Mouse (Mus musculus) cortical plate, adult 2 months (tissue): ENCODE results near the gene Gm5930. TPM values are rescaled to one million over a fixed set of nuclear protein-coding genes. Genes with fewer than 3 reads are reported as not detected.
"Not testable (repeated sequence)": the region's sequence is repeated elsewhere in the genome, so short reads cannot be mapped to it uniquely, and the experiment has no call there.

Experiments used
- H3K27ac ChIP-seq: fragments of 200-500 bp; 2 replicates; pipeline ENCODE4 v1.5.1; 2012; ENCODE audit warnings: low read length, control low read depth, inconsistent platforms; ENCODE audit not compliant: insufficient read depth
- H3K4me1 ChIP-seq: fragments of 200-500 bp; 2 replicates; pipeline ENCODE4 v1.6.1; 2011; ENCODE audit warnings: low read length; ENCODE audit not compliant: control insufficient read depth, insufficient read depth
- H3K4me3 ChIP-seq: fragments of 200-500 bp; 2 replicates; pipeline ENCODE4 v1.5.1; 2011; ENCODE audit warnings: mild to moderate bottlenecking, low read length, control low read depth; ENCODE audit not compliant: insufficient read depth
- polyA plus RNA-seq: library from polyadenylated mRNA; depleted of rRNA; stranded (reverse); fragments of >200 nt; gene quantifications from 2 replicates; pipeline ENCODE4 v1.2.3, GENCODE M21; 2012; rRNA removed

The Gm5930 gene
- not detected in 2 replicates for polyA plus RNA-seq

GRCm38 (mm10) chr14:44338484-44338883 is at the start of gene Gm5930:
Gene Gm5930 (minus strand): TSS chr14:44338584.
- not testable (repeated sequence) for H3K27ac ChIP-seq, H3K4me1 ChIP-seq, H3K4me3 ChIP-seq

GRCm38 (mm10) chr14:44384233-44384632 is 45.8 kb upstream of the Gm5930 start:
- not testable (repeated sequence) for H3K27ac ChIP-seq, H3K4me3 ChIP-seq, H3K4me1 ChIP-seq

GRCm38 (mm10) chr14:44365057-44365456 is 26.7 kb upstream of the Gm5930 start, which contains the start of gene Gm8229:
Gene Gm8229 (plus strand): TSS chr14:44365357.
- not testable (repeated sequence) for H3K4me3 ChIP-seq, H3K4me1 ChIP-seq, H3K27ac ChIP-seq

- not testable (repeated sequence) for H3K4me3 ChIP-seq, H3K4me1 ChIP-seq, H3K27ac ChIP-seq
Observed at GRCm38 (mm10) chr14:44362301-44362700, 23.9 kb upstream of the Gm5930 start.

- not testable (repeated sequence) for H3K4me1 ChIP-seq, H3K4me3 ChIP-seq, H3K27ac ChIP-seq
Observed at GRCm38 (mm10) chr14:44361416-44361815, 23.0 kb upstream of the Gm5930 start.

- H3K4me1 ChIP-seq, H3K4me3 ChIP-seq: not testable (repeated sequence)
Observed at GRCm38 (mm10) chr14:44312049-44312448, 26.3 kb downstream of the Gm5930 start.

GRCm38 (mm10) chr14:44285280-44285679 is 53.1 kb downstream of the Gm5930 start, which contains the start of gene Gm8220:
Gene Gm8220 (plus strand): TSS chr14:44285580.
- H3K4me1 ChIP-seq, H3K4me3 ChIP-seq, H3K27ac ChIP-seq: not testable (repeated sequence)

More at GRCm38 (mm10) chr14:44312049-44312448, 26.3 kb downstream of the Gm5930 start:
- not testable (repeated sequence) for H3K27ac ChIP-seq

Other genes with a start within 250 kb of the Gm5930 start
- gene Ear2, start 235.9 kb downstream of the Gm5930 start, polyA plus RNA-seq = 0.53 and 0.54 TPM in 2 replicates
- not detected in 2 replicates for gene Gm3327, start 214.7 kb downstream of the Gm5930 start, polyA plus RNA-seq
- not detected in 2 replicates for gene Gm8212, start 140.9 kb downstream of the Gm5930 start, polyA plus RNA-seq
- gene 4930503E14Rik, start 125.3 kb downstream of the Gm5930 start, polyA plus RNA-seq = not detected in 2 replicates
- gene Gm8220, start 53.0 kb downstream of the Gm5930 start, polyA plus RNA-seq = not detected in 2 replicates
- not detected in 2 replicates for gene Gm8229, start 26.8 kb upstream of the Gm5930 start, polyA plus RNA-seq
- gene Gm3371, start 72.1 kb upstream of the Gm5930 start, polyA plus RNA-seq = not detected in 2 replicates
- gene Gm8232, start 95.1 kb upstream of the Gm5930 start, polyA plus RNA-seq = not detected in 2 replicates
- gene BC061237, start 153.9 kb upstream of the Gm5930 start, polyA plus RNA-seq = not detected in 2 replicates
- gene Gm17093, start 179.7 kb upstream of the Gm5930 start, polyA plus RNA-seq = not detected in 2 replicates
- not detected in 2 replicates for gene Gm8247, start 244.6 kb upstream of the Gm5930 start, polyA plus RNA-seq